Mouse (Mus musculus): Measurements from ENCODE around the gene Mgea5.

DNA sequence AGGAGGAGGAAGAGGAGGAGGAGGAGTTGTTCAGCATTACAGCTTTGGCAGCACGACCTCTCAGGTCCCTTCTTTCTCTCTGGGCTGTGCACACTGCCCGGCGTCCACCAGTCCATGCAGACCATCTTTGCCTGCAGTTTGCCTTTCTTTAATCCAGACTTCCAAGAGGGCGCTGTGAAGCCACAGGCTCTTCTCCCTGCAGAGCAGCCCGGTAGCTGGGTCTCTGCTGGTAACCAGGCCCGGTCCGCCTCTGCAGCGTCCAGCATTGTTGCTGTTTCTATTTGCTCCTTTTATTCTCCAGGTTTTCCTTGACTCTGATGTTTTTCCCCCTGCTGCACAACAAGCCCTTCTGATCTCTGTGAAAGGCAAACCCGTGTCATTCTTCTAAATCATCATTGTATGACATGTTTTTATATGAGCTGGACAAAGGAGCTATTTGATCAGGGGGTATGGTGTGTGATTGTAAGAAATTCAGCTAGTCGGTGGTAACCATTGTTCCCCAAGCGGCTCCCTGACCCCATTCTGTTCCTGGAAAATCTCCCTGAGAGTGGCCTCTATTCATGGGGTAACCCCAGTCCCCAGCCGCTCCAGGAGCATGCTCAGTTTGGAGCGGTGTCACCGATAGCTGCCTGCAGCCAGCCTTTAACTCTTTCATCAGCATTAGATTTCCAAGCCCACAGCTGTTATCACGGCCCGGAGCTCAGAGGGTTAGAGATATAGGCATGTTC is 66.0 kb downstream of the Mgea5 start:
- TF ChIP-seq GATA1 (IDR thresholded peaks at IDR 0.05; ENCODE audit: low read length) = no peak
- no peak for TF ChIP-seq TAL1 (IDR thresholded peaks at IDR 0.05; ENCODE audit: low read length)
